Mouse (Mus musculus): Measurements from ENCODE around the gene Slc39a5.

DNA sequence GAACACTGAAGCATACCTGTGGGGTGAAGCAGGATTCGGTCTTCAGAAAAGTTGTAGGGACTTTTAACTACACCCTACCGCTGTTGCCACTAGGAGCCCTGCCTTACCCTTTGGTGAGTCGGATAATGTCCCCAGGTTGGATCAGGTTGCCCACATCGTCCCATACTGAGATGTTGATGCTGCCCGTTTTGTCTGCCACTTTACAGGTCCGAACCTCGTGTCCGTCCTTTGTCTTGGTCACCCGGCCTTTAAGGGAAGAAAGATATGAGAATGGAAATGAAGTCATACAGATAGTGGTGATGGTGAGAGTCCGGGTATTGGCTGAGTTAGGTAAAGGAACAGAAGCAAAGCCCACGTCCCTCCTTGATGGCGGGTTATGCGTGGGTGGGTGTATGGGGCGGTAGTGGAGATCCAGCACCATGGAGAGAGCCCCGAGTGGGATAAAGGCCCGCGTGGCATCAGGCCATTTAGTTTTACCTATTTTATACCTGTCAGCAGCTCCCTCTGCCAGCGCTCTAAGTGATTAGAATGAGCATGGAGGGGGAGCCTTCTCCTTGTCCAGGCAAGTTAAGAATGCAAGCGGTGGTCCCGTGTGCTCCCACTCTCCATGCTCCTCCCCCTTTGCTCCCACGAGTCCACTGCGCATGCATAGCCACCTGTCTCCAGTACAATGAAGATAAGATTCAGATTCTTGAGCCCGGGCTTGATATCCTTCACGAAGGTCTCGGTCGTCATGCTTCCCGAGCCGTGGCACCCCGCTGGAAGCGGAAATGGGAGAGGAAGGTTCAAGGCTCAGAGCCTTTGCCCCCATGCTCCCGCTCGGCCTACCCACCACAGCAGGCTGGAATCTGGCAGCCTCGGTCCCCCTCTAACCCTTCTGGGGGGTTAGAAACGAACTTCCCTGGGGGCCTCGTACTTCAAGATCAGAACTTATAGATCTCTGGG lies 7.8 kb upstream of the Slc39a5 start:
- TF ChIP-seq CTCF (IDR thresholded peaks at IDR 0.05; ENCODE audit: extremely low read depth, insufficient read depth, insufficient read length, insufficient replicate concordance) (no peak), POLR2A (IDR thresholded peaks at IDR 0.05; ENCODE audit: low read depth, low read length) (no peak)

Measured in spleen, adult 2 months (tissue).